8 mouse cellular contexts compared by ENCODE assay signal in the genomic region with DNA sequence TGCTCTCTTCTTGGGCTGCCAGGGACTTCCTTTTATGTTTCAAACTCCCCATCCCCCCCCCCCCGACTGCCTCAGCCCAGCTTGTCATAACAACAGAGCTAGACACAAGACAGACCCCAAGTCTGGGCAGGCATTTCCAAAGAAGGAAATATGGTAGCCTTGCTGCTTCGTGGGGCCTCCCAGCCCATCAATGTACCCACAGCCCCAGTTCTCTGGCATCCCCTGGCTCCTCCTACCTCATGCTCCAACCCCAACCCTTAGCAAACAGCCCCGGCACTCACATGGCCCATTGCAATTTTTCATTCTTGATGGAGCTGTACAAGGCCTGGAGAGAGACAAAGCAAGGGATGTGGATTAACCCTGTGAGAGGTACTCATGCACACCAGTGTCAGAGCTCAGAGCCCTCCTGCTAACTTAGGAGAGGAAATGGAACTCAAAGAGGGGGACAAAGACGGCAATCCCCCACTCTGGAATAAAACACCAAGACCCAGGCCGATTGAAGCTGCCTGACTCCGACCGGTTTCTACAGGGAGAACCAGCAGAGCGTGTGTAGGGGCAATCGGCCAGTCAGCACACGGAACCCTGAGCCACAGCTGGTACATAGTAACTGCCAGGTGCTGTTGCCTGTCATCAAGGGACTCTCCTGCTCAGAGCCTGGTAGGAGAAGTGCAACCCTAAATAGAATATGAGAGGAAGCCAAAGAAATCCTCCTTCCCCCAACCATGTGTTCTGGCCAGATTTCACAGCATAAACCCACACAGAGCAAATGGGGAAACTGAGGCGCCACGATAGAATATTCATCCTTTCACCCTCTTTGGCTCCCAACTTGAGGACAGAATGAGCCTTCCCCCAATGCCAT. TPM values are rescaled to one million over a fixed set of nuclear protein-coding genes. Genes with fewer than 3 reads are reported as not detected.
DNase-seq lines count a peak whose midpoint lies in the region; TF ChIP-seq lines count a peak whose summit lies in the region.

No protein-coding gene starts in this region.

- peaks cover 6% of the 10 kb centered on the region for H3K4me1 ChIP-seq in small intestine, adult 2 months (ENCODE audit: control insufficient read depth, insufficient read depth, insufficient read length, low read length)

- peak; percentile 4 for DNase-seq in gastrocnemius, postnatal 10 days
- DNase-seq in gastrocnemius, adult 8-10 months (ENCODE audit: low spot score in 2 of 2) = no peak
- DNase-seq in testis, postnatal 10 days (ENCODE audit: low spot score) = peak; percentile 33
- no peak for DNase-seq in testis, postnatal 14 days (ENCODE audit: low spot score)
- peak; percentile 1 to 23 for DNase-seq in left cerebral cortex, postnatal 10 days (ENCODE audit: extremely low spot score in 1 of 2, low spot score in 2 of 2)
- DNase-seq in thymus, postnatal 14 days = no peak
- DNase-seq in urinary bladder, adult 2 months (ENCODE audit: low spot score) = no peak

- no peak for TF ChIP-seq POLR2A in small intestine, adult 2 months (IDR thresholded peaks at IDR 0.05; ENCODE audit: low read depth, low read length)

- WGBS in small intestine, adult 2 months = 50% methylated on average over 12 of the region's 12 CpGs

- H3K27ac ChIP-seq in small intestine, adult 2 months (ENCODE audit: insufficient read depth, low read depth, low read length) = peak overlapping the region; percentile 33

- intact Hi-C loops in left cerebral cortex, postnatal 10 days (cut with DNase I) = no loop called here

- TF ChIP-seq CTCF in small intestine, adult 2 months (IDR thresholded peaks at IDR 0.05; ENCODE audit: extremely low read depth, insufficient read length, insufficient replicate concordance, low read depth, low read length) = no peak

- H3K4me3 ChIP-seq in small intestine, adult 2 months (ENCODE audit: low read depth, low read length) = peak overlapping the region; percentile 16; the same call in 1 of the 2 replicates

- H3K27me3 ChIP-seq in small intestine, adult 2 months (ENCODE audit: control insufficient read depth, insufficient read depth, low read length) = peaks cover 54% of the 10 kb centered on the region

- H3K36me3 ChIP-seq in small intestine, adult 2 months (ENCODE audit: control insufficient read depth, insufficient read depth, low read length) = peaks cover 16% of the 10 kb centered on the region

RNA-seq across cellular contexts. Expression of gene Psd, which starts 11.0 kb away (rescaled TPM):
- 1 to 10 TPM; 2.2 to 2.6 TPM for total RNA-seq in gastrocnemius, postnatal 10 days (2021)
- total RNA-seq in gastrocnemius, adult 8-10 months (2022) = under 1 TPM in 2 of 4 experiments, not detected in 2; 0.15 to 0.19 TPM
- total RNA-seq in left cerebral cortex, postnatal 10 days (2021) = 100 to 1,000 TPM; 631 to 653 TPM
- 27.0 and 30.1 TPM in 2 replicates for polyA plus RNA-seq in small intestine, adult 2 months (2012; rRNA removed)
- 156 and 191 TPM in 2 replicates for polyA plus RNA-seq in urinary bladder, adult 2 months (2012; rRNA removed)

RNA-seq across cellular contexts. Expression of gene Nfkb2, which starts 11.9 kb away (rescaled TPM):
- total RNA-seq in gastrocnemius, postnatal 10 days (2021) = 10 to 100 TPM; 10.4 to 14.3 TPM
- 10 to 100 TPM in 1 of 4 experiments, 1 to 10 TPM in 3; 8.7 to 10.5 (median 9.3) TPM for total RNA-seq in gastrocnemius, adult 8-10 months (2022)
- 1 to 10 TPM; 2.0 to 2.4 TPM for total RNA-seq in left cerebral cortex, postnatal 10 days (2021)
- polyA plus RNA-seq in small intestine, adult 2 months (2012; rRNA removed) = 41.4 and 89.6 TPM in 2 replicates
- polyA plus RNA-seq in urinary bladder, adult 2 months (2012; rRNA removed) = 23.0 and 24.7 TPM in 2 replicates

RNA-seq across cellular contexts. Expression of gene Fbxl15, which starts 12.0 kb away (rescaled TPM):
- total RNA-seq in gastrocnemius, postnatal 10 days (2021) = 1 to 10 TPM; 2.7 to 3.7 TPM
- total RNA-seq in gastrocnemius, adult 8-10 months (2022) = 1 to 10 TPM; 2.0 to 3.9 (median 3.0) TPM
- total RNA-seq in left cerebral cortex, postnatal 10 days (2021) = 10 to 100 TPM; 25.9 to 29.2 TPM
- 37.4 and 60.4 TPM in 2 replicates for polyA plus RNA-seq in small intestine, adult 2 months (2012; rRNA removed)
- 11.0 and 11.7 TPM in 2 replicates for polyA plus RNA-seq in urinary bladder, adult 2 months (2012; rRNA removed)

RNA-seq across cellular contexts. Expression of gene Cuedc2, which starts 22.5 kb away (rescaled TPM):
- total RNA-seq in gastrocnemius, postnatal 10 days (2021) = 10 to 100 TPM; 88.3 TPM
- 10 to 100 TPM; 57.5 to 66.3 (median 64.3) TPM for total RNA-seq in gastrocnemius, adult 8-10 months (2022)
- total RNA-seq in left cerebral cortex, postnatal 10 days (2021) = 100 to 1,000 TPM; 183 to 200 TPM
- polyA plus RNA-seq in small intestine, adult 2 months (2012; rRNA removed) = 23.5 and 26.9 TPM in 2 replicates
- polyA plus RNA-seq in urinary bladder, adult 2 months (2012; rRNA removed) = 114 and 120 TPM in 2 replicates

RNA-seq across cellular contexts. Expression of gene Mfsd13a, which starts 24.9 kb away (rescaled TPM):
- 1 to 10 TPM; 1.2 to 1.5 TPM for total RNA-seq in gastrocnemius, postnatal 10 days (2021)
- total RNA-seq in gastrocnemius, adult 8-10 months (2022) = 1 to 10 TPM; 1.1 to 2.2 (median 1.9) TPM
- total RNA-seq in left cerebral cortex, postnatal 10 days (2021) = 10 to 100 TPM; 22.0 to 23.5 TPM
- 29.4 and 36.0 TPM in 2 replicates for polyA plus RNA-seq in small intestine, adult 2 months (2012; rRNA removed)
- polyA plus RNA-seq in urinary bladder, adult 2 months (2012; rRNA removed) = 4.8 and 5.2 TPM in 2 replicates

Comparison
In these comparisons a context has a peak if more than half of its experiments do, and no peak if none do; other contexts are left out.
1. DNase-seq: peak in gastrocnemius, postnatal 10 days (single experiment), testis, postnatal 10 days (single experiment) and left cerebral cortex, postnatal 10 days (2 of 2); none in gastrocnemius, adult 8-10 months (0 of 2), testis, postnatal 14 days (single experiment), thymus, postnatal 14 days (single experiment) and urinary bladder, adult 2 months (single experiment).
2. RNA of gene Psd, which starts 11.0 kb away (total RNA-seq): 631 to 653 TPM in left cerebral cortex, postnatal 10 days; 2.2 to 2.6 TPM in gastrocnemius, postnatal 10 days and 0.15 to 0.19 TPM in gastrocnemius, adult 8-10 months; every median in the first group is over 100 times any median in the second.
3. RNA of gene Fbxl15, which starts 12.0 kb away (total RNA-seq): 25.9 to 29.2 TPM in left cerebral cortex, postnatal 10 days; 2.7 to 3.7 TPM in gastrocnemius, postnatal 10 days and 2.0 to 3.9 TPM in gastrocnemius, adult 8-10 months; every median in the first group is over 4 times any median in the second.